Mouse (Mus musculus) heart, embryonic 16.5 days (tissue): Measurements from ENCODE around the gene Foxp3. TPM values are rescaled to one million over a fixed set of nuclear protein-coding genes. Genes with fewer than 3 reads are reported as not detected.
A peak's percentile ranks its signal among the peaks of the same experiment; 100 is the strongest.

Source experiments
- ATAC-seq: fragments of 200-750 bp; cut with Nextera tagmentation; replicated peaks from 2 replicates; pipeline ENCODE4 v1.8.0; 2017; ENCODE audit warnings: moderate number of reproducible peaks; ENCODE audit not compliant: insufficient read depth, low FRiP score; ENCODE audit errors: extremely low read depth
- H3K27ac ChIP-seq: fragments of 300-500 bp; sonication (generic); 2 replicates; pipeline ENCODE4 v1.5.1; 2014; ENCODE audit warnings: mild to moderate bottlenecking, low read length, control low read depth, moderate library complexity
- H3K27me3 ChIP-seq: fragments of 300-500 bp; sonication (generic); 2 replicates; pipeline ENCODE4 v1.6.1; 2014; ENCODE audit warnings: low read length, mixed read lengths; ENCODE audit not compliant: control insufficient read depth, insufficient read depth
- H3K36me3 ChIP-seq: fragments of 300-500 bp; sonication (generic); 2 replicates; pipeline ENCODE4 v1.6.1; 2014; ENCODE audit not compliant: control insufficient read depth, insufficient read depth
- H3K4me1 ChIP-seq: fragments of 300-500 bp; sonication (generic); 2 replicates; pipeline ENCODE4 v1.6.1; 2014; ENCODE audit warnings: low read length, mixed read lengths; ENCODE audit not compliant: control insufficient read depth, insufficient read depth
- H3K4me2 ChIP-seq: fragments of 300-500 bp; sonication (generic); 2 replicates; pipeline ENCODE4 v1.6.1; 2014; ENCODE audit warnings: low read depth, mild to moderate bottlenecking, control low read depth, low read length
- H3K4me3 ChIP-seq: fragments of 300-500 bp; sonication (generic); 2 replicates; pipeline ENCODE4 v1.5.1; 2014; ENCODE audit warnings: mild to moderate bottlenecking, control low read depth, low read length
- H3K9ac ChIP-seq: fragments of 300-500 bp; sonication (generic); 2 replicates; pipeline ENCODE4 v1.6.1; 2014; ENCODE audit warnings: low read length, control low read depth
- H3K9me3 ChIP-seq: fragments of 300-500 bp; sonication (generic); replicated peaks from 2 replicates; pipeline ENCODE4 v1.6.1; 2016; ENCODE audit warnings: low read length; ENCODE audit not compliant: control insufficient read depth
- WGBS: fragments of 180-500 bp; shearing (Covaris S2); extraction: QIAGEN DNeasy Blood & Tissue Kit; methylation state at CpG from one replicate; pipeline ENCODE4 v1.1.7; 2014; 5-methylcytosine and 5-hydroxymethylcytosine counted together
- polyA plus RNA-seq: library from polyadenylated mRNA; unstranded; fragments of >200 nt; fragmentation: Nextera tagmentation; extraction: Ambion mirVana; gene quantifications from 2 replicates; pipeline ENCODE4 v1.2.1, GENCODE M21; 2015

Gene Foxp3
- polyA plus RNA-seq, 1 experiment from 2014 or later: 0.12 TPM

- Histone ChIP-seq H3K4me2 (peak overlapping the region; percentile 18; the same call in 1 of the 2 replicates), H3K4me3 (peak overlapping the region; percentile 62; the same call in 1 of the 2 replicates), H3K27ac (no peak overlapping the region), H3K27me3 (no peaks in the 10 kb centered on the region; the same call in 1 of the 2 replicates), H3K9ac (no peak overlapping the region), H3K9me3 (no peaks in the 10 kb centered on the region; the same call in 1 of the 2 replicates), H3K4me1 (peaks cover 4% of the 10 kb centered on the region), H3K36me3 (no peaks in the 10 kb centered on the region; the same call in 1 of the 2 replicates)
- ATAC-seq: no peak
- 28% methylated on average over 8 of the region's 8 CpGs for WGBS
These were observed 32.1 kb downstream of the Foxp3 start for GRCm38 (mm10) chrX:7605575-7605941.

DNA sequence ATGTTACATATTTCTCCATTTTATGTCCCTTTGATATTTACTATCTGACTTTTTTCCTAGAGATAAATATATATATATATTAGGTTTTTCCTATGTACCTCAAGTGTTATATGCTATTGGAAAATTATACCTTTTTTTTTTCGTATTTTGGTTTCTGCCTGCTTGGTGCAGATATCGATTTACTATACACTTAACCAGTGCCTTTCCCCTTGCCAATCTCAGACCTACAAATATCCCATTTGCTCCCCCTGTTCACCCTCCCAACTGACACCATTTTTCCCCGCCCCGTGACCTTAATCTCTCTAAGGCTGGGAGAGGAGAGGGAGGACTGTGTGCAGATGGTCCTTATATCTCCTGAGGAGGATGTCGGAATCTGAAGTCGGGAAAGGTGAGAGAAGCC, 33.3 kb downstream of the Foxp3 start, which contains the start of gene Cacna1f:
Gene Cacna1f, plus strand, starts transcription at position 301 of the 400 bp plus-strand sequence.
- H3K9ac ChIP-seq: no peak within 1 kb of the TSS
- no peak within 1 kb of the TSS for H3K4me2 ChIP-seq
- WGBS: 63% methylated on average over 6 of the region's 6 CpGs
- H3K27ac ChIP-seq: no peak within 1 kb of the TSS
- peaks cover 4% of the 10 kb centered on the region for H3K4me1 ChIP-seq
- no peak for ATAC-seq
- no peaks in the 10 kb centered on the region; the same call in 1 of the 2 replicates for H3K36me3 ChIP-seq
- H3K4me3 ChIP-seq: no peak within 1 kb of the TSS
- H3K27me3 ChIP-seq: no peaks in the 10 kb centered on the region; the same call in 1 of the 2 replicates
- H3K9me3 ChIP-seq: no peaks in the 10 kb centered on the region; the same call in 1 of the 2 replicates

DNA sequence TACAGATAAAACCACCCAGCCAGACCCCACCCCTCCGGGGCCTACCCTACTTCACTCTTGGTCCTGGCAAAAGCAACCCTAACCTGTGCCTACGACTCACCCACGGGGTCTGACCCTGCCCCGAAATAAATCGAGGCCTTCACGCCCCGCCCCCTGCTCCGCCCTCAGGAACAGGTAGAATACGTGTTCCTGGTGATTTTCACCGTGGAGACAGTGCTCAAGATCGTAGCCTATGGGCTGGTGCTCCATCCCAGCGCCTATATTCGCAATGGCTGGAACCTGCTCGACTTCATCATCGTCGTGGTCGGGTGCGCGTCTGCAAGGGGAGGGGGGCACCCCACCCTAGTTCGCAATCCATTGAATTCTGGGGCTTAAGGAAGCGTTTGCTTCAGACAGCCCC, 36.6 kb downstream of the Foxp3 start:
- no peak overlapping the region for H3K27ac ChIP-seq

DNA sequence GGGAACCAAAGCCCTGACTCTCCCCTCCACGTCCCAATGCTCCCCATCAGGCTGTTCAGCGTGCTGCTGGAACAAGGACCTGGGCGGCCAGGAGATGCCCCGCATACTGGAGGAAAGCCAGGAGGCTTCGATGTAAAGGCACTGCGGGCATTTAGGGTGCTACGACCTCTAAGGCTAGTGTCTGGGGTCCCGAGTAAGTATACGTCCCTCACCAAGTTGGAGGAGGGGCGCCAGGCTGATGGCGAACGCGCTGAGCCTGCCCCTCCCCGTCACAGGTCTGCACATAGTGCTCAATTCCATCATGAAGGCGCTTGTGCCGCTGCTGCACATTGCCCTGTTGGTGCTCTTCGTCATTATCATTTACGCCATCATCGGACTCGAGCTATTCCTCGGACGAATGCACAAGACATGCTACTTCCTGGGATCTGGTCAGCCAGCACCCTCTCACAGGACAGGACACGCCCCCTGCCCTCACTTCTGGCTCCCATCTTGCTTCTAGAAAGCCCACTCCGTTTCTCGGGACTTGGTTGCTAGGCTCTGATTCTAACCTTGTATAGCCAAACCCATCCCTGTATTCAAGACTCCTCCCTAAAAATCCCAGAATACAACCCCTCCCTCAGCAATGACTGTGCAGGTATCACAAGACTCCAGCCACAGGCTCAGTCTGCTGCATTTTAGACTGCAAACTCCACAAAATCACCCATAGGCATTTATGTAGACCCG, 37.3 kb downstream of the Foxp3 start:
- peak overlapping the region; percentile 38 for H3K4me3 ChIP-seq
- no peak for ATAC-seq

More for the DNA sequence above, 36.6 kb downstream of the Foxp3 start:
- Histone ChIP-seq H3K4me1 (no peaks in the 10 kb centered on the region), H3K4me3 (peak overlapping the region; percentile 38), H3K9me3 (no peaks in the 10 kb centered on the region; the same call in 1 of the 2 replicates), H3K4me2 (peak overlapping the region; percentile 67), H3K27me3 (no peaks in the 10 kb centered on the region; the same call in 1 of the 2 replicates), H3K36me3 (no peaks in the 10 kb centered on the region), H3K9ac (no peak overlapping the region)
- ATAC-seq: no peak
- WGBS: 14% methylated on average over 21 of the region's 21 CpGs

GRCm38 (mm10) chrX:7617889-7618551, 44.6 kb downstream of the Foxp3 start:
- no peak for ATAC-seq
- Histone ChIP-seq H3K4me2 (no peak overlapping the region), H3K9me3 (no peaks in the 10 kb centered on the region), H3K27ac (no peak overlapping the region), H3K4me3 (no peak overlapping the region), H3K9ac (no peak overlapping the region), H3K27me3 (no peaks in the 10 kb centered on the region), H3K36me3 (no peaks in the 10 kb centered on the region), H3K4me1 (no peaks in the 10 kb centered on the region)
- WGBS: 71% methylated on average over 12 of the region's 12 CpGs

More for the DNA sequence above, 37.3 kb downstream of the Foxp3 start:
- H3K27me3 ChIP-seq: no peaks in the 10 kb centered on the region; the same call in 1 of the 2 replicates
- H3K9ac ChIP-seq: no peak overlapping the region
- no peaks in the 10 kb centered on the region; the same call in 1 of the 2 replicates for H3K9me3 ChIP-seq
- no peaks in the 10 kb centered on the region for H3K4me1 ChIP-seq
- H3K36me3 ChIP-seq: no peaks in the 10 kb centered on the region
- 24% methylated on average over 25 of the region's 26 CpGs for WGBS
- H3K27ac ChIP-seq: no peak overlapping the region
- peak overlapping the region; percentile 67 for H3K4me2 ChIP-seq

DNA sequence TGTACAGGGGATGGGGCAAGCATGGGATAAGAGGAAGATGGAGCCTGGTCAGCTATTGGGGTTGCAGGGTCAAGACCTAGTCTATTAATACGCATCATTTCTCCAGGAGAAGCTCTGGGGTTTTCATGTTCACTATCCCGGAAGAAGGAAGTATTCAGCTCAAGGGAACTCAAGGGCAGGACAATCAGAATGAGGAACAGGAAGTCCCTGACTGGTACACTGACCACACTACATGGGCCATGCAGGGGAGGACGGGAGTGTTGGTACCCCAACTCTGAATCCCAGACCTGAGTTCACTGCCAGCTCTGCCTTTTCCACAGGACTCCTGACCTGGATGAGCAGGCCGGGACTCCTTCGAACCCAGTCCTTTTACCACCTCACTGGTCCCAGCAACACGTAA, 59.1 kb downstream of the Foxp3 start:
- Histone ChIP-seq H3K27me3 (no peaks in the 10 kb centered on the region), H3K4me2 (no peak overlapping the region)
- WGBS: 80% methylated on average over 6 of the region's 6 CpGs

GRCm38 (mm10) chrX:7635101-7635500, 61.7 kb downstream of the Foxp3 start:
- ATAC-seq: no peak
- Histone ChIP-seq H3K27me3 (peaks cover 4% of the 10 kb centered on the region), H3K4me3 (no peak overlapping the region), H3K36me3 (no peaks in the 10 kb centered on the region), H3K9me3 (no peaks in the 10 kb centered on the region), H3K9ac (no peak overlapping the region), H3K4me2 (no peak overlapping the region), H3K4me1 (0 out of 2 replicates have a peak, but pooled peaks cover 2% of the 10 kb centered on the region), H3K27ac (no peak overlapping the region)
- WGBS: 42% methylated on average over 3 of the region's 3 CpGs

More for the DNA sequence above, 59.1 kb downstream of the Foxp3 start:
- no peak overlapping the region for H3K27ac ChIP-seq
- ATAC-seq: no peak
- no peak overlapping the region for H3K9ac ChIP-seq
- no peaks in the 10 kb centered on the region for H3K4me1 ChIP-seq
- no peaks in the 10 kb centered on the region for H3K9me3 ChIP-seq
- no peaks in the 10 kb centered on the region for H3K36me3 ChIP-seq
- no peak overlapping the region for H3K4me3 ChIP-seq

DNA sequence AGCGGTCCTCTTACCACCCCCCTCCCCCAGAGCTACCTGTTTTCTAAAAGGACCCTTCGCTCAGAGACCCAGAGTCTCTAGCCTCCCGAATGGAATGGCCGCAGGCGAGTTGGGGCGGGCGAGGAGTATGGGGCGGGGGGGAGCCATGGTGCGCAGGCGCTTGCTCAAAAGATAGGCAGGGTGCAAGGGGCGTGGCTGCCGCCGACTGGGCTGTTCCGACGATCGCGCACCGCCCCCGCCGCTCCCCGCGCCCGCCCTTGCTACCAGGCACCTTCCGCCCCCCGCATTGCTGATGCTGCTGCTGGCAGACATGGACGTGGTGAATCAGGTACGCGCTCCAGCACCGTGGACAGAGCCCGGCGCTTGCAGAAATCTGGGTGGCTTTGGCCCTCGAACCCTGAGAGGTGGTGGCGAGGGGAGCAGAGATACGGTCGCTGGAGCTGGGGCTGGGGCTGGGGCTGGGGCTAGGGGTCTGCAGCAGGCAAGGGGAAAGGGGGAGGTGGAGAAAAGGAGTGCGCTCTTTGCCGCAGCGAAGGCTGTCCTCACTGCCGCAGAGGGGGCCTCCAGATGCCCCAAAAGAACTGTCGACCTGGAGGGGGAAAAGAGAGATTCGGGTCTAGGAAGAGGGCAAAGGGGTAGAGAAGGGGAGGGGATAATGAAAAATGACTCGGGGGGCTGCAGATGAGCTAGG, 65.1 kb downstream of the Foxp3 start, which contains the start of gene Syp:
Gene Syp, plus strand, starts transcription at position 71 of the 691 bp plus-strand sequence.
- Histone ChIP-seq H3K9ac (peak within 1 kb of the TSS; percentile 15; the same call in 1 of the 2 replicates), H3K27ac (no peak within 1 kb of the TSS), H3K4me3 (peak within 1 kb of the TSS; percentile 38), H3K27me3 (peaks cover 4% of the 10 kb centered on the region), H3K4me1 (0 out of 2 replicates have a peak, but pooled peaks cover 2% of the 10 kb centered on the region), H3K4me2 (peak within 1 kb of the TSS; percentile 55), H3K36me3 (no peaks in the 10 kb centered on the region), H3K9me3 (no peaks in the 10 kb centered on the region)
- WGBS: 10% methylated on average over 41 of the region's 42 CpGs
- ATAC-seq: peak; percentile 72; the same call in 1 of the 2 replicates
